Mouse (Mus musculus): Measurements from ENCODE around the gene Wbp4. TPM values are rescaled to one million over a fixed set of nuclear protein-coding genes. Genes with fewer than 3 reads are reported as not detected.

The Wbp4 gene
- total RNA-seq, 2 experiments from 2014 or later = 33.8 to 57.3 TPM

- no peak for ATAC-seq (replicated peaks; ENCODE audit: low FRiP score, low TSS enrichment, poor library complexity, severe bottlenecking)
Observed at GRCm38 (mm10) chr14:79467621-79468020, 13.7 kb downstream of the Wbp4 start.

GRCm38 (mm10) chr14:79465623-79466022, 15.7 kb downstream of the Wbp4 start:
- ATAC-seq (replicated peaks; ENCODE audit: low FRiP score, low TSS enrichment, poor library complexity, severe bottlenecking) = no peak

GRCm38 (mm10) chr14:79460988-79461387, 20.3 kb downstream of the Wbp4 start:
- no peak for ATAC-seq (replicated peaks; ENCODE audit: low FRiP score, low TSS enrichment, poor library complexity, severe bottlenecking)

GRCm38 (mm10) chr14:79460401-79460800, 20.9 kb downstream of the Wbp4 start:
- no peak for ATAC-seq (replicated peaks; ENCODE audit: low FRiP score, low TSS enrichment, poor library complexity, severe bottlenecking)

- 0 out of 2 replicates have a peak, but pooled peaks have one; percentile 6 for ATAC-seq (replicated peaks; ENCODE audit: low FRiP score, low TSS enrichment, poor library complexity, severe bottlenecking)
Observed at GRCm38 (mm10) chr14:79452591-79452934, 28.8 kb downstream of the Wbp4 start.

- peak; percentile 98 for ATAC-seq (replicated peaks; ENCODE audit: low FRiP score, low TSS enrichment, poor library complexity, severe bottlenecking)
Observed at GRCm38 (mm10) chr14:79451681-79452590, 29.4 kb downstream of the Wbp4 start, which contains the start of gene Kbtbd6. Gene Kbtbd6, plus strand, starts transcription at chr14:79451835.

- no peak for ATAC-seq (replicated peaks; ENCODE audit: low FRiP score, low TSS enrichment, poor library complexity, severe bottlenecking)
Observed at GRCm38 (mm10) chr14:79445055-79445620, 36.2 kb downstream of the Wbp4 start.

- no peak for ATAC-seq (replicated peaks; ENCODE audit: low FRiP score, low TSS enrichment, poor library complexity, severe bottlenecking)
Observed at GRCm38 (mm10) chr14:79444601-79445000, 36.7 kb downstream of the Wbp4 start.

- ATAC-seq (replicated peaks; ENCODE audit: low FRiP score, low TSS enrichment, poor library complexity, severe bottlenecking) = no peak
Observed at GRCm38 (mm10) chr14:79441441-79441840, 39.9 kb downstream of the Wbp4 start.

GRCm38 (mm10) chr14:79440655-79441054, 40.7 kb downstream of the Wbp4 start:
- ATAC-seq (replicated peaks; ENCODE audit: low FRiP score, low TSS enrichment, poor library complexity, severe bottlenecking) = peak; percentile 73

- ATAC-seq (replicated peaks; ENCODE audit: low FRiP score, low TSS enrichment, poor library complexity, severe bottlenecking) = no peak
Observed at GRCm38 (mm10) chr14:79434068-79434467, 47.3 kb downstream of the Wbp4 start.

- peak; percentile 11 for ATAC-seq (replicated peaks; ENCODE audit: low FRiP score, low TSS enrichment, poor library complexity, severe bottlenecking)
Observed at GRCm38 (mm10) chr14:79426730-79427365, 54.5 kb downstream of the Wbp4 start.

GRCm38 (mm10) chr14:79425979-79426729, 55.2 kb downstream of the Wbp4 start, which contains the start of gene Kbtbd7:
Gene Kbtbd7, plus strand, starts transcription at chr14:79426511.
- ATAC-seq (replicated peaks; ENCODE audit: low FRiP score, low TSS enrichment, poor library complexity, severe bottlenecking) = peak; percentile 100

- no peak for ATAC-seq (replicated peaks; ENCODE audit: low FRiP score, low TSS enrichment, poor library complexity, severe bottlenecking)
Observed at GRCm38 (mm10) chr14:79420083-79420685, 61.1 kb downstream of the Wbp4 start.

GRCm38 (mm10) chr14:79413121-79413520, 68.2 kb downstream of the Wbp4 start:
- no peak for ATAC-seq (replicated peaks; ENCODE audit: low FRiP score, low TSS enrichment, poor library complexity, severe bottlenecking)

GRCm38 (mm10) chr14:79410662-79411061, 70.7 kb downstream of the Wbp4 start:
- ATAC-seq (replicated peaks; ENCODE audit: low FRiP score, low TSS enrichment, poor library complexity, severe bottlenecking) = no peak

All from megakaryocyte-erythroid progenitor cell, adult 5-6 weeks (primary cell).